Mouse (Mus musculus) gastrocnemius, postnatal 14 days (tissue): ENCODE results near the gene Crip3. TPM values are rescaled to one million over a fixed set of nuclear protein-coding genes. Genes with fewer than 3 reads are reported as not detected.

Experiments
- DNase-seq: peaks from one replicate; pipeline ENCODE4 v3.0.0; 2021; ENCODE audit warnings: mixed read lengths
- intact Hi-C: fragments of 180-260 bp; cut with DNase I; formaldehyde crosslinking; loops from one replicate; pipeline ENCODE4 v1.15.1; 2025; ENCODE audit warnings: low total_unique reads
- long read RNA-seq, 2 experiments: library from polyadenylated mRNA; stranded (forward); transcript quantifications; one replicate each; pipeline ENCODE4 v2.0.0; 2021
- total RNA-seq, 2 experiments: library from RNA; stranded (reverse); gene quantifications; 2 replicates each; pipeline ENCODE4 v1.2.3; 2021

The Crip3 gene
- 1 to 10 TPM in 1 of 2 experiments, under 1 TPM in 1; 0.78 to 1.7 TPM for total RNA-seq
- long read RNA-seq, experiment 1: 0 reads
- long read RNA-seq, experiment 2, partial matches to known transcripts: 0 of 1 reads
- long read RNA-seq, experiment 2, other reads (novel, unspliced or antisense): 1 of 1 reads

GRCm38 (mm10) chr17:46428761-46429414, at the start of gene Crip3:
Crip3 (plus strand) TSS chr17:46428926.
- no peak for DNase-seq
- intact Hi-C loops: no loop called here

- DNase-seq: peak; percentile 96
- intact Hi-C loops: loop anchor here (10.0 kb wide), 1 partner anchor 119 kb away; no protein-coding TSS in a partner anchor
Measured at GRCm38 (mm10) chr17:46383294-46384060, 45.2 kb upstream of the Crip3 start, which contains the start of gene Zfp318. Zfp318 (plus strand) TSS chr17:46383731.

- peak; percentile 28 for DNase-seq
- intact Hi-C loops: loop anchor here (10.0 kb wide), 1 partner anchor 119 kb away; no protein-coding TSS in a partner anchor
Measured at GRCm38 (mm10) chr17:46384061-46384801, 44.5 kb upstream of the Crip3 start.

- no peak for DNase-seq
- intact Hi-C loops: loop anchor here (10.0 kb wide), 1 partner anchor 123 kb away; no protein-coding TSS in a partner anchor
Measured at GRCm38 (mm10) chr17:46388200-46388599, 40.5 kb upstream of the Crip3 start.

GRCm38 (mm10) chr17:46393012-46393411, 35.7 kb upstream of the Crip3 start:
- DNase-seq: no peak
- intact Hi-C loops: no loop called here

GRCm38 (mm10) chr17:46394631-46395030, 34.1 kb upstream of the Crip3 start:
- intact Hi-C loops: no loop called here
- DNase-seq: no peak

GRCm38 (mm10) chr17:46408478-46408877, 20.2 kb upstream of the Crip3 start:
- intact Hi-C loops: no loop called here
- no peak for DNase-seq

GRCm38 (mm10) chr17:46418628-46419027, 10.1 kb upstream of the Crip3 start:
- peak; percentile 49 for DNase-seq
- intact Hi-C loops: no loop called here

GRCm38 (mm10) chr17:46419717-46420116, 9.0 kb upstream of the Crip3 start:
- no peak for DNase-seq
- intact Hi-C loops: no loop called here

- no peak for DNase-seq
- intact Hi-C loops: no loop called here
Measured at GRCm38 (mm10) chr17:46426496-46426895, 2.2 kb upstream of the Crip3 start.

- intact Hi-C loops: no loop called here
- no peak for DNase-seq
Measured at GRCm38 (mm10) chr17:46433627-46434026, 4.9 kb downstream of the Crip3 start.

GRCm38 (mm10) chr17:46436672-46437366, 8.1 kb downstream of the Crip3 start:
- intact Hi-C loops: no loop called here
- DNase-seq: peak; percentile 56

GRCm38 (mm10) chr17:46438298-46438873, 9.7 kb downstream of the Crip3 start, which contains the start of gene Slc22a7:
Slc22a7 (minus strand) TSS chr17:46438457.
- intact Hi-C loops: no loop called here
- DNase-seq: no peak

- intact Hi-C loops: no loop called here
- no peak for DNase-seq
Measured at GRCm38 (mm10) chr17:46439176-46439575, 10.4 kb downstream of the Crip3 start.

GRCm38 (mm10) chr17:46444839-46445579, 16.3 kb downstream of the Crip3 start:
- intact Hi-C loops: no loop called here
- no peak for DNase-seq

- DNase-seq: no peak
- intact Hi-C loops: no loop called here
Measured at GRCm38 (mm10) chr17:46446264-46446663, 17.5 kb downstream of the Crip3 start.

- DNase-seq: no peak
- intact Hi-C loops: no loop called here
Measured at GRCm38 (mm10) chr17:46452683-46453082, 24.0 kb downstream of the Crip3 start.

GRCm38 (mm10) chr17:46453302-46453948, 24.7 kb downstream of the Crip3 start:
- intact Hi-C loops: no loop called here
- no peak for DNase-seq
